32 mouse cellular contexts compared by ENCODE assay signal in the genomic region with DNA sequence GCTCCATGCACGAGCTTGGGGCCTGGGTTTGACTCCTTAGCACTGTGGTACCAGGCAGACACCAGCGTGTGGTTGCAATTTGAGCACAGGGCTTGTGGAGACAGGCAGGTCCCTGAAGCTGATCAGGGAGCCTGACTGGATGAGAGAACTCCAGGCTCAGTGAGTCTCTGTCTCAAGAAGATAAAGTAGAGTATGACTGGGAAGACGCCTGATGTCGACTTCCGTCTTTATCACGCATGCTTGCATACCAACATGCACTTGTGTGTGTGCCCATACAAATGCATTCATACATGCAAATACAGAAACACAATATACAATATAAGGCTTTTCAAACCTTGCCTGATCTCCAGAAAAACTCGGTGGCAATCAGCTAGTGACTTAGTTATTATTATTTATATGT. TPM values are rescaled to one million over a fixed set of nuclear protein-coding genes. Genes with fewer than 3 reads are reported as not detected.
"Had no signal": no experiment of that assay in that cellular context is flagged by ENCODE, and none has a peak within 500 bp of the region (broad histone marks: within the 10 kb centered on the region; RNA-seq: fewer than 3 reads in every experiment).

No protein-coding gene starts in this region.

- H3K9ac ChIP-seq: heart, embryonic 12.5 days; heart, embryonic 13.5 days; heart, embryonic 15.5 days; hindbrain, embryonic 12.5 days; hindbrain, embryonic 13.5 days; hindbrain, embryonic 14.5 days; hindbrain, embryonic 15.5 days; intestine, embryonic 15.5 days; kidney, embryonic 15.5 days had no signal

- H3K27ac ChIP-seq: heart, embryonic 13.5 days; heart, embryonic 15.5 days; hindbrain, embryonic 10.5 days; hindbrain, embryonic 12.5 days; hindbrain, embryonic 13.5 days; hindbrain, embryonic 14.5 days; hindbrain, embryonic 15.5 days; hindbrain, postnatal 0 days; intestine, embryonic 15.5 days; kidney, embryonic 15.5 days; kidney, postnatal 0 days; layer of hippocampus, adult 2 months; left cerebral cortex, adult 2 months had no signal

- DNase-seq: heart, postnatal 10 days; heart, postnatal 14 days; heart, postnatal 36 days; heart, postnatal 4 days; kidney, adult 11 months; kidney, adult 18-20 months; kidney, adult 2 months; kidney, adult 8-10 months; kidney, adult 9 months; kidney, postnatal 10 days; kidney, postnatal 14 days; kidney, postnatal 25 days; kidney, postnatal 36 days; kidney, postnatal 4 days; layer of hippocampus, adult 9-11 months; layer of hippocampus, postnatal 36 days had no signal

- H3K27me3 ChIP-seq: heart, embryonic 12.5 days; heart, embryonic 13.5 days; heart, embryonic 15.5 days; hindbrain, embryonic 12.5 days; hindbrain, embryonic 13.5 days; hindbrain, embryonic 15.5 days; intestine, embryonic 15.5 days; kidney, embryonic 15.5 days had no signal

- H3K4me1 ChIP-seq: hindbrain, embryonic 15.5 days had no signal

- H3K4me3 ChIP-seq: heart, embryonic 12.5 days; heart, embryonic 13.5 days; heart, embryonic 15.5 days; hindbrain, embryonic 10.5 days; hindbrain, embryonic 12.5 days; hindbrain, embryonic 13.5 days; hindbrain, embryonic 15.5 days; intestine, embryonic 15.5 days; kidney, embryonic 15.5 days; layer of hippocampus, adult 2 months; left cerebral cortex, adult 2 months had no signal

- H3K9me3 ChIP-seq: heart, embryonic 12.5 days; heart, embryonic 13.5 days; heart, embryonic 15.5 days; hindbrain, embryonic 10.5 days; hindbrain, embryonic 12.5 days; hindbrain, embryonic 13.5 days; hindbrain, embryonic 15.5 days; intestine, embryonic 15.5 days; kidney, embryonic 15.5 days had no signal

- H3K36me3 ChIP-seq: hindbrain, embryonic 15.5 days had no signal

RNA-seq across cellular contexts. Expression of a gene that starts 16.9 kb away (rescaled TPM):
- total RNA-seq: hematopoietic stem cell, adult 5-6 weeks had no signal
- polyA plus RNA-seq: inflammation-experienced regulatory T-cells, adult 6 months had no signal

RNA-seq across cellular contexts. Expression of a gene that starts 50.1 kb away (rescaled TPM):
- total RNA-seq: hematopoietic stem cell, adult 5-6 weeks had no signal
- polyA plus RNA-seq: inflammation-experienced regulatory T-cells, adult 6 months had no signal
